Mouse (Mus musculus): ENCODE results near the gene Lif.

DNA sequence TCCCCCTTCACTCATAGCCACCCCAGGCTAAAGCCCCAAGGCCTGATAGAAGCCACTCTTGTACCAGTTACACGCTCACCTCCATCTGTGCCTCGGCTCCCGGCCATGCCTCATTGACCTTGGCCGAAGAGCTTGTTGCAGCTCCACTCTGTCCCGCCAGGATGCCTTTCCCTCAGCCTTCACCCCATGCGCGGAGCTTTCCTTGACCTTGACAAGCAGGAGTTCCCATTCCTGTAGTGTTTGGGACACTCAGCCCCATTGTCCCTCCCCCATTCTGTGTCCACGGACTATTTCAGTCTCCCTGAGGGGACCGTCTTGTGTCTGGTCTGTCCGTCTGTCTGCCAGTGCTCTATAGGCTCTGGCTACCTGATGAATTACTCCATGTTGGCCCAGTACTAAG, 44.2 kb upstream of the Lif start:
- TF ChIP-seq CTCF (IDR thresholded peaks at IDR 0.05; ENCODE audit: low read depth) (no peak), EP300 (IDR thresholded peaks at IDR 0.05; ENCODE audit: low read depth) (no peak)
